Mouse (Mus musculus) MEL (cell line): ENCODE measurements around the gene Ypel3.

ENCODE experiments used
- CHD1 ChIP-seq: IDR thresholded peaks from 2 replicates; pipeline ENCODE4 v1.6.1; 2012; ENCODE audit warnings: low read depth, mild to moderate bottlenecking, inconsistent platforms, low read length, improper control_type of control experiment
- CHD2 ChIP-seq: IDR thresholded peaks from 2 replicates; pipeline ENCODE4 v1.6.1; 2011; ENCODE audit warnings: low read length, improper control_type of control experiment
- MAFK ChIP-seq: IDR thresholded peaks from 2 replicates; pipeline ENCODE4 v1.6.1; 2011; ENCODE audit warnings: low read depth, mild to moderate bottlenecking, low read length, improper control_type of control experiment, borderline replicate concordance
- POLR2A ChIP-seq, 2 experiments: IDR thresholded peaks; 2 replicates each; pipeline ENCODE4 v1.6.1; 2011 to 2012; ENCODE audit warnings: low read length in 2 of 2, mild to moderate bottlenecking in 2 of 2, control low read depth in 1 of 2, improper control_type of control experiment in 1 of 2, low read depth in 1 of 2, moderate library complexity in 1 of 2; ENCODE audit not compliant: control insufficient read depth in 1 of 2, insufficient read depth in 1 of 2, poor library complexity in 1 of 2

DNA sequence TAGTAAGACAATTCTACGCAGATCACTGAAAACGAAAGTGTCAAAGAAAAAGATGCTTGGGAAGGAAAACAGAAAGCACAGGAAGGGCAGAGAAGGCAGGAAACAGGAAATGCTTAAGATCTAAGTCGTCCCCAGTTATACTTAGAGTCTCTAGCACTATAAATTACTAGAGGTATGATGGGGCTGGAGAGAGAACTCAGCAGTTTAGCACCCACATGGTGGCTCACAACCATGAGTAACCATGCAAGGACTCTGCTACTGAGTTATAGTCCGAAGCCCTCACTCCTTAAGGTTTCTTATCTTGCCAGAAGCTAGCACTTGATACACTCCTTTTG, 17.5 kb downstream of the Ypel3 start:
- TF ChIP-seq CHD1: no peak
- TF ChIP-seq CHD2: no peak; the same call in 1 of the 2 replicates
- peak in 1 of 2 experiments; percentile 57; a peak in 2 of 4 replicates for TF ChIP-seq POLR2A (IDR thresholded peaks at IDR 0.05; ENCODE audit: control insufficient read depth in 1 of 2, insufficient read depth in 1 of 2, low read depth in 1 of 2, low read length in 2 of 2, poor library complexity in 1 of 2)
- TF ChIP-seq MAFK: no peak
